Mouse (Mus musculus) testis, adult 2 months (tissue): ENCODE data around the gene Lmf2. TPM values are rescaled to one million over a fixed set of nuclear protein-coding genes. Genes with fewer than 3 reads are reported as not detected.

Source experiments
- H3K27ac ChIP-seq: fragments of 200-500 bp; 2 replicates; pipeline ENCODE4 v1.5.1; 2012; ENCODE audit warnings: low read depth, low read length; ENCODE audit not compliant: control insufficient read depth, insufficient read depth
- H3K27me3 ChIP-seq: fragments of 200-500 bp; 2 replicates; pipeline ENCODE4 v1.6.1; 2012; ENCODE audit warnings: mild to moderate bottlenecking, low read length, moderate library complexity; ENCODE audit not compliant: control insufficient read depth, insufficient read depth
- H3K36me3 ChIP-seq: fragments of 200-500 bp; 2 replicates; pipeline ENCODE4 v1.6.1; 2012; ENCODE audit warnings: mild to moderate bottlenecking, low read length; ENCODE audit not compliant: control insufficient read depth, insufficient read depth
- H3K4me1 ChIP-seq: fragments of 200-500 bp; 2 replicates; pipeline ENCODE4 v1.6.1; 2012; ENCODE audit warnings: low read length; ENCODE audit not compliant: control insufficient read depth, insufficient read depth
- H3K4me3 ChIP-seq: fragments of 200-500 bp; 2 replicates; pipeline ENCODE4 v1.5.1; 2012; ENCODE audit warnings: low read depth, mild to moderate bottlenecking, low read length, moderate library complexity, mixed read lengths; ENCODE audit not compliant: control insufficient read depth
- CTCF ChIP-seq: fragments of 200-500 bp; IDR thresholded peaks from 2 replicates; pipeline ENCODE4 v1.5.1; 2012; ENCODE audit warnings: low read depth, mild to moderate bottlenecking, inconsistent platforms, low read length, moderate library complexity; ENCODE audit not compliant: control insufficient read depth, insufficient read depth, insufficient replicate concordance
- POLR2A ChIP-seq: fragments of 200-500 bp; IDR thresholded peaks from 2 replicates; pipeline ENCODE4 v1.6.1; 2012; ENCODE audit warnings: low read depth, mild to moderate bottlenecking, inconsistent platforms, low read length, moderate library complexity; ENCODE audit not compliant: control insufficient read depth
- polyA plus RNA-seq: library from polyadenylated mRNA; depleted of rRNA; stranded (reverse); fragments of >200 nt; gene quantifications from 2 replicates; pipeline ENCODE4 v1.2.3, GENCODE M21; 2012

Gene Lmf2
- polyA plus RNA-seq, 1 experiment = 46.6 TPM

GRCm38 (mm10) chr15:89376040-89376439 lies 20.6 kb upstream of the Lmf2 start:
- Histone ChIP-seq H3K27me3 (peaks cover 2% of the 10 kb centered on the region; the same call in 1 of the 2 replicates), H3K4me3 (no peak overlapping the region), H3K27ac (no peak overlapping the region), H3K4me1 (peaks cover 37% of the 10 kb centered on the region), H3K36me3 (no peaks in the 10 kb centered on the region)
- TF ChIP-seq CTCF (no peak), POLR2A (no peak)

GRCm38 (mm10) chr15:89374801-89375534 lies 19.5 kb upstream of the Lmf2 start:
- Histone ChIP-seq H3K27ac (no peak overlapping the region; the same call in 1 of the 2 replicates), H3K4me3 (peak overlapping the region; percentile 91), H3K36me3 (no peaks in the 10 kb centered on the region), H3K4me1 (peaks cover 37% of the 10 kb centered on the region), H3K27me3 (peaks cover 2% of the 10 kb centered on the region; the same call in 1 of the 2 replicates)
- TF ChIP-seq CTCF = no peak
- TF ChIP-seq POLR2A = 0 out of 2 replicates have a peak, but pooled peaks have one; percentile 11

DNA sequence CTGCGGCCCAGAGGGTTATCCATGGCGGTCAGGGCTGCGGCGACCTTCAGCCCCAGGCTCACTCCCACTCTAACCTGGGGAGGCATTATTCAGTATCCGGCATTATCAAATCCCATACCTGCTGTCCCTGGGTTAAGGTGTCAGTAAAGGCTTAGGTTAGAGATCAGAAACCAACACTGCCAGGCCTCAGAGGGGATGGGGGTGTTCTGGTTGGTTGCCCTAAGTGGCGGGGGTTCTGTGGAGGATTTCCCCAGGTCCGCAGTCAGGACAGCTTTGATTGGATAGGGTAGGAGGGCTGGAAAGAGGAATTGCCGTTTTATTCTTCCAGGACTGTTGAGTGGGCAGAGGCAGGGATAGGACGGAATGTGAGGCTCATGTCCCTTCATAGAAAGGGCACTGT lies 18.9 kb upstream of the Lmf2 start:
- no peak for TF ChIP-seq CTCF
- H3K27me3 ChIP-seq = peaks cover 2% of the 10 kb centered on the region; the same call in 1 of the 2 replicates
- no peaks in the 10 kb centered on the region for H3K36me3 ChIP-seq
- H3K27ac ChIP-seq = peak overlapping the region; percentile 91
- peak overlapping the region; percentile 91 for H3K4me3 ChIP-seq
- peaks cover 34% of the 10 kb centered on the region for H3K4me1 ChIP-seq

DNA sequence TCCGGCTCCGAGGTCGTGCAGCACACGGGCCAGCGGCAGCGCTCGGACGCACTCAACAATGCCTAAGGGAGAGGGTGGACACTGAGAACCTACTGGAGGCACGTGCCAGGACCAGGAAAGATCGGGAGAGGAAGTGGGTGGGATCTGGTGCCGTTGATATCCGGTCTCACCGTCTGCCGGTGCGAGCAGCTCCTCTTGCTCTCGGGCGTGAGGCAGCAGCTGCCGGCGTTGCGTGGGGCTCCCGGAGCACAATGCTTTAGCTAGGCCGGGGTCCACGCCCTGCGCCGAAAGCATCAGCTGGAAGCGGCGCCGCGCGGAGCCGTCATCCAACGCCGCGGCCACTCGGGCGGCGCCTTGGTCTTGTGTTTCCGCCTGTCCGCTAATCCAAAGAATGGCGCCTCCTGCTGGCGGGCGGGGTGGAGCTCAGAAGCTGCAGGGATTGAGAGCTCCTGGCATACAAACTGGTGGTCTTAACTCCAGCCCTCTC lies 18.3 kb upstream of the Lmf2 start, which contains the start of gene Sco2:
TSS of gene Sco2 (minus strand) at position 85 of the 487 bp plus-strand sequence.
- TF ChIP-seq CTCF (peak; percentile 72; the same call in 1 of the 2 replicates), POLR2A (peak; percentile 84; the same call in 1 of the 2 replicates)
- H3K4me3 ChIP-seq = peak within 1 kb of the TSS; percentile 91
- H3K4me1 ChIP-seq = peaks cover 29% of the 10 kb centered on the region
- peak within 1 kb of the TSS; percentile 91 for H3K27ac ChIP-seq
- no peaks in the 10 kb centered on the region for H3K27me3 ChIP-seq
- H3K36me3 ChIP-seq = no peaks in the 10 kb centered on the region

DNA sequence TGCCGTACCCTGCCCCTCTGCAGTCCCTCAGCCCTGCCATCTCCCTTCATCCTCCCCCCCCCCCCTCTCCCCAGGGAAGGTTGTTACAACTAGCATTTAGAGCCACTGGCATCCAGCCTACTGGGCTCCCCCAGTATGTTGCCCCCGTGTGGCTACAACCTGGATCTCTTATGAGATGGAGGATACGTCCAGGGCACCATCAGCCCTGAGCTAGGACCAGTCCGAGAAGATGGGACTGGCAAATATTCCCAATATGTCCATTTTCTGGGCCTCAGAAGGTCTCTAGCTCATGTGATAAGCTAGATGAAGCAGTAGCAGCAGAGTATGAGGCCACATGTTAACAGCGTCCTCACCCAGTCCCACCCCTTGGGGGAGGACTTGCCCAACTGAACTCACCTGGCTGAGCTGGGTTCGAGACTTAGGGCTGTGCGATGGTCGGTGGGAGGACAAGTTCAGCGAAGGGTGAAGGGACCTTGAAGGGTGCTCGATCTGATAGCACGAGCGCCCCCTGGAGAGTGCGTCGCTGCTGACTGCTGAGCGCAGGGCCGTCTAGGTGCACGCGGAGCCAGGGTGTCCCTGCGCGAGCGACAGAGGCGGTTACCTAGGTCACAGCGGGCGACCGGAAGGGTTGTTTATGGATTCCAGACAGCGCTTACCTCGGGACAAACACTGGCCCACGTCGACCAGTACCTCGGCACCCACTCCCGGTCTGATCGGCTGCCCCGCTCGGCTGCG lies 17.7 kb upstream of the Lmf2 start:
- Histone ChIP-seq H3K27me3 (no peaks in the 10 kb centered on the region), H3K4me1 (peaks cover 23% of the 10 kb centered on the region), H3K36me3 (no peaks in the 10 kb centered on the region), H3K4me3 (peak overlapping the region; percentile 91), H3K27ac (peak overlapping the region; percentile 91)
- TF ChIP-seq CTCF (peak; percentile 66; the same call in 1 of the 2 replicates), POLR2A (no peak)

GRCm38 (mm10) chr15:89372536-89372935 lies 17.1 kb upstream of the Lmf2 start:
- H3K4me3 ChIP-seq = peak overlapping the region; percentile 91
- H3K27me3 ChIP-seq = no peaks in the 10 kb centered on the region
- H3K27ac ChIP-seq = no peak overlapping the region
- H3K36me3 ChIP-seq = no peaks in the 10 kb centered on the region
- TF ChIP-seq CTCF = no peak
- TF ChIP-seq POLR2A = no peak
- peaks cover 17% of the 10 kb centered on the region for H3K4me1 ChIP-seq

DNA sequence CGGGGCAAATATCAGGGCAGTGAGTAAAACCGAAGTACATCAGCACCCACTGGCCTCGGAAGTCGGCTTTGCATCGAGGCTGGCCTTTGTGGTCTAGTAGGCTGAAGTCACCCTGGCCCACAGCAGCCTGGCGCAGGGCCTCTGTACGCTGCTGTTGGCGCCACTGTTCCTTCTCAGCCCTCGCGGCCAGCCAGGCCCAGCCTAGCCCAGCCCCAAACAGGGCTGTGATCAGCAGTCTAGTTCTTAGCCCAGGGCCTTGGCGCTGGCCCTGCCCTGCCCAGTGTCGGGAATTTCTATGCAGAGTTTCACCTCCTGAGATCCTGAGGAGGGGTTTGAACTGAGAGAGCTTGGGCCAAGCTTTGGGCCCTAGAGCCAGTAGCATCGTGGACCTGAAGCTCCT lies 16.6 kb upstream of the Lmf2 start:
- Histone ChIP-seq H3K27ac (no peak overlapping the region), H3K27me3 (no peaks in the 10 kb centered on the region), H3K4me1 (peaks cover 13% of the 10 kb centered on the region), H3K4me3 (no peak overlapping the region), H3K36me3 (no peaks in the 10 kb centered on the region)
- no peak for TF ChIP-seq POLR2A
- no peak for TF ChIP-seq CTCF
